Mouse (Mus musculus) kidney, postnatal 0 days (tissue): ENCODE measurements around the gene Akr1c6. TPM values are rescaled to one million over a fixed set of nuclear protein-coding genes. Genes with fewer than 3 reads are reported as not detected.

Experiments used
- ATAC-seq: fragments of 200-750 bp; cut with Nextera tagmentation; replicated peaks from 2 replicates; pipeline ENCODE4 v1.8.0; 2017; ENCODE audit warnings: low read depth, moderate number of reproducible peaks, moderate TSS enrichment, moderate library complexity; ENCODE audit not compliant: low FRiP score
- DNase-seq: peaks from one replicate; pipeline ENCODE4 v3.0.0-alpha.2; 2016; ENCODE audit warnings: low spot score
- H3K27ac ChIP-seq: fragments of 300-500 bp; sonication (generic); 2 replicates; pipeline ENCODE4 v1.5.1; 2014; ENCODE audit warnings: mild to moderate bottlenecking
- H3K27me3 ChIP-seq: fragments of 300-500 bp; sonication (generic); 2 replicates; pipeline ENCODE4 v1.6.1; 2014; ENCODE audit warnings: low read length, mixed read lengths; ENCODE audit not compliant: insufficient read depth
- H3K36me3 ChIP-seq: fragments of 300-500 bp; sonication (generic); 2 replicates; pipeline ENCODE4 v1.6.1; 2014; ENCODE audit warnings: low read length, mixed read lengths; ENCODE audit not compliant: insufficient read depth
- H3K4me1 ChIP-seq: fragments of 300-500 bp; sonication (generic); replicated peaks from 2 replicates; pipeline ENCODE4 v1.6.1; 2014; ENCODE audit warnings: antibody characterized with exemption, low read length, mixed read lengths; ENCODE audit not compliant: insufficient read depth
- H3K4me2 ChIP-seq: fragments of 300-500 bp; sonication (generic); 2 replicates; pipeline ENCODE4 v1.6.1; 2014; ENCODE audit warnings: mild to moderate bottlenecking, low read length, moderate library complexity, mixed read lengths
- H3K4me3 ChIP-seq: fragments of 300-500 bp; sonication (generic); replicated peaks from 2 replicates; pipeline ENCODE4 v1.5.1; 2014; ENCODE audit warnings: low read depth, low read length
- H3K9ac ChIP-seq: fragments of 300-500 bp; sonication (generic); 2 replicates; pipeline ENCODE4 v1.6.1; 2014; ENCODE audit warnings: low read depth, low read length
- H3K9me3 ChIP-seq: fragments of 300-500 bp; sonication (generic); replicated peaks from 2 replicates; pipeline ENCODE4 v1.6.1; 2016; ENCODE audit warnings: low read length, inconsistent platforms, mixed read lengths
- CTCF ChIP-seq: IDR thresholded peaks from 2 replicates; pipeline ENCODE4 v1.5.1; 2016; ENCODE audit warnings: antibody characterized with exemption, low read depth, mild to moderate bottlenecking, moderate library complexity
- WGBS: fragments of 180-500 bp; shearing (Covaris S2); extraction: QIAGEN DNeasy Blood & Tissue Kit; methylation state at CpG from one replicate; pipeline ENCODE4 v1.1.7; 2014; 5-methylcytosine and 5-hydroxymethylcytosine counted together
- polyA plus RNA-seq: library from polyadenylated mRNA; unstranded; fragments of >200 nt; fragmentation: Nextera tagmentation; extraction: Ambion mirVana; gene quantifications from 2 replicates; pipeline ENCODE4 v1.2.1, GENCODE M21; 2015

The Akr1c6 gene
- polyA plus RNA-seq, 1 experiment from 2014 or later = not detected

DNA sequence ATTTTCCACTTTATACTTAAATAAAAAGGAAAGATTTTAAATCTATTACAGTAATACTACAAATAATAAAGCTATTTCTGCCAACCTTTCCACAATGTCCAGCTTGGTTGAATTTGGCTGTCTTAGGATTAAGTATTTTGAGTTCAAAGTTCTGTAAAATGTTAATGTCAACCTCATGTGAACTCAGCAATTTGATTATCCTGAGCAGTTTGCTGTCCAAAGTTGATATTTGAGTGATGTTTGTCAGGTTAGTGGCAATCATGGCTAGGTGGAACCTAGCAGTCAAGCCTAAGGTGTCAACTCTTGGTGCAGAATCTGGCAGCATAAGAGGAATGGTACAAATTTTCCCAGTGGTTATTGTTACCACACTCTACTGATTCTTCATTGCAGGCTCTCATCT lies 29.4 kb upstream of the Akr1c6 start:
- no peak overlapping the region for H3K27ac ChIP-seq
- no peaks in the 10 kb centered on the region for H3K27me3 ChIP-seq
- TF ChIP-seq CTCF = no peak
- ATAC-seq = no peak
- H3K9me3 ChIP-seq = no peaks in the 10 kb centered on the region
- H3K4me1 ChIP-seq = no peaks in the 10 kb centered on the region
- no peaks in the 10 kb centered on the region for H3K36me3 ChIP-seq
- no peak overlapping the region for H3K4me3 ChIP-seq
- no peak overlapping the region for H3K9ac ChIP-seq
- H3K4me2 ChIP-seq = no peak overlapping the region
- no peak for DNase-seq

DNA sequence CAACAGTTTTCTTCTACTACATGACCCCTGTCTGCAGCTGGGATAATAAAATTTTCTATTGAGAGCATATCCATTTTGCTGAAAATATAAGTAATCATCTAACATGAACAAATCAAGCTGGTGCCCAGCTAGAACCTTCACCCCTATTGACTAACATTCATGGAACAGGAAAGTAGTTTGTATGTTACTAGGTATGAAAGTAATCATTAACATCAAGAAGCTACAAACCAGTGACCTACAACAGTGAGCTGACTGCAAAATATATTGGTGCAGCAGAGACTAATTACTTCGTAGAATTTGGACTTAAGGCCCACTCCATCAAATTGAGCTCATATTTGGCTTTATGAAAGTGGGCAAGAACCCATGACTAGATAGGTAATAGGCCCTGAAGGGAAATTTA lies 27.3 kb upstream of the Akr1c6 start:
- Histone ChIP-seq H3K27ac (no peak overlapping the region), H3K36me3 (no peaks in the 10 kb centered on the region), H3K9ac (no peak overlapping the region), H3K4me3 (no peak overlapping the region), H3K4me2 (no peak overlapping the region), H3K27me3 (no peaks in the 10 kb centered on the region), H3K4me1 (no peaks in the 10 kb centered on the region), H3K9me3 (no peaks in the 10 kb centered on the region)
- TF ChIP-seq CTCF = no peak
- WGBS = 64% methylated on average over 1 of the region's 1 CpGs
- no peak for ATAC-seq
- DNase-seq = no peak

DNA sequence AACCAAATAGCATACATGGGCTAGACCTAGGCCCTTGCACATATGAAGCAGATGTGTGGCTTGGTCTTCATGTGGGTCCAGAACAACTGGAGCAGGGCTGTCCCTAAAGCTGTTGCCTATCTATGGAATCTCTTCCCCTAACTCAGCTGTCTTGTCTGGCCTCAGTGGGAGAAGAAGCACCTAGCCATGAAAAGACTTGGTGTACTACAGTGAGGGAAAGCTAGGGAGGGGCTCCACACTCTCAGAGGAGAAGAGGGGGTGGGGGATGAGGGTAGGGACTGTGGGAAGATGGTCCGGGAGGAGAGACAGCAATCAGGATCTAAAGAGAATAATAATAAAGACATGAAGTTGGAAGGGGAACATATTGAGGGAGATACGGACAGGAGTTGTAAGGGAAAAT lies 5.5 kb upstream of the Akr1c6 start:
- no peaks in the 10 kb centered on the region for H3K9me3 ChIP-seq
- no peak for ATAC-seq
- H3K9ac ChIP-seq = no peak overlapping the region
- 94% methylated on average over 2 of the region's 2 CpGs for WGBS
- no peak for TF ChIP-seq CTCF
- no peaks in the 10 kb centered on the region for H3K27me3 ChIP-seq
- H3K4me2 ChIP-seq = no peak overlapping the region
- H3K4me3 ChIP-seq = no peak overlapping the region
- H3K27ac ChIP-seq = no peak overlapping the region
- no peaks in the 10 kb centered on the region for H3K4me1 ChIP-seq
- DNase-seq = no peak
- no peaks in the 10 kb centered on the region for H3K36me3 ChIP-seq

DNA sequence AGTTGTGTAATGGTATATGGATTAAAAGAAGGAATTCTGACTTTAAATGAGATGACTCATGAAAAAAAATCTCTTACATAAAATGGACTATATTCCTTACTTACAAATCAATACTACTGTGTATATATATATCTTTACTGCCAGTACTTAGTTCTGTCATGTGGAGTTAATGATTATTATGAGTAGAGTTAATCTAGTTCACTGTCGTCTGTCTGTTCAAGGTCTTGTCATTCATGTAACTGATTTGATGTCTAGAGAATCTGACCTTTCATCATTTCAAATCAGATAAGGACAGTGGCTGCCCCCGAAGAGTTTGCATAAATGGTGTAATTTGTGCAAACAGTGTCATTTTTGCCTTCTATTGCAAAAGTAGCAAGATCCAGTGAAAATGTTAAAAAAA lies 5.1 kb upstream of the Akr1c6 start:
- no peak for TF ChIP-seq CTCF
- Histone ChIP-seq H3K9me3 (no peaks in the 10 kb centered on the region), H3K4me2 (no peak overlapping the region), H3K4me3 (no peak overlapping the region), H3K27me3 (no peaks in the 10 kb centered on the region), H3K9ac (no peak overlapping the region), H3K4me1 (no peaks in the 10 kb centered on the region), H3K27ac (no peak overlapping the region), H3K36me3 (no peaks in the 10 kb centered on the region)
- DNase-seq (no peak), ATAC-seq (no peak)
- WGBS = 69% methylated on average over 2 of the region's 2 CpGs

DNA sequence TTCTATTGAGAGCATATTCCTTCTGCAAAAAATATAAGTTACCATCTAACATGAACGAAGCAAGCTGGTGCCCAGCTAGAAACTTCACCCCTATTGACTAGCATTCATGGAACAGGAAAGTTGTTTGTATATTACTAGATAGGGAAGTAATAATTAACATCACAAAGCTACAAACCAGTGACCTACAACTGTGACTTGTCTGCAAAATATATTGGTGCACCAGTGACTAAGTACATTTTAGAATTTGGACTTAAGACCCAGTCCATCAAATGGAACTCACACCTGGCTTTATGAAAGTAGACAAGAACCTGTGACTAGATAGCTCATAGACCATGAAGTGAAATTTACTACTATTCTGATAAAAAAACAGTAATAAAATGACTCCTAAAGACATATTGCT lies 3.0 kb upstream of the Akr1c6 start:
- Histone ChIP-seq H3K4me1 (no peaks in the 10 kb centered on the region), H3K9ac (no peak overlapping the region), H3K36me3 (no peaks in the 10 kb centered on the region), H3K9me3 (no peaks in the 10 kb centered on the region), H3K27ac (no peak overlapping the region), H3K27me3 (no peaks in the 10 kb centered on the region), H3K4me2 (no peak overlapping the region), H3K4me3 (no peak overlapping the region)
- ATAC-seq (no peak), DNase-seq (no peak)
- WGBS = 80% methylated on average over 1 of the region's 1 CpGs
- TF ChIP-seq CTCF = no peak

DNA sequence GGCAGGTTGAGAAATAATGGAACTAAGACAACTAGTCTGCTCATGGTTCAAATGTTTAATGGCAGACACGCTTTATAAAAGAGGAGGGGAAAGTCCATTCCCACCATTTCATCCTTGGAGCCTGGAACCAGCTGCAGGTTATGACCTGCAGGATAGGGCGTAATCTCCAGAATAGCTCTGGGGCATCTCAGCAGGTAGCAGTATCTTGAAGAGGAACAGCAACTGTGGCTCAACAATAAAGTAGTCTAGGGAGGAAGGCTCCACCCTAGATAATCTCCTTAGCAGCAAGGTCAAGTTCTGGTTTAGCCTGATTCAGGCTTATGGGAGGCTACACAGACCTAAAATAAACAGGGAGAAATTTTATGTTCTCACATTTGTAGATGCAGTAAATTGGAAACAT lies 31.5 kb downstream of the Akr1c6 start:
- Histone ChIP-seq H3K4me1 (no peaks in the 10 kb centered on the region), H3K9ac (no peak overlapping the region)
- no peak for TF ChIP-seq CTCF

DNA sequence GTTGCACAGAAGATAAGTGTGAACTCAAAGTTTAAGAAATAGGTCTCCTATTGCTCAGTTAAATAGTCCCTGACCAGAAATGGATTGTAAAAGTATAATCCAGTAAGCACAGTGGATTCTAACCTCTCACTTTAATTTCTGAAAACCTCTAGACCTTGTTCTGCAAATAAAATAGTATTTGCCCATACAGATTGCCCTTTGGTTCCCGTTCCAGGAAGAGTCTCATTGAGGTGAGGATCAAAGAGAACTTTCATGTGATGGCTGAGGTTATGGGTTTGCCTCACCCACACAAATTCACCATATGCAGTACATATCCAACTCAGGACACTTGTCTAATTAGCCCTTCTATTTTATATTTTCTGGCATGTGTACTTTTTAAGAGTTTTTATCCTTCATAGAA lies 33.8 kb downstream of the Akr1c6 start:
- WGBS = 76% methylated on average over 1 of the region's 1 CpGs
- Histone ChIP-seq H3K27ac (no peak overlapping the region), H3K4me1 (no peaks in the 10 kb centered on the region), H3K36me3 (no peaks in the 10 kb centered on the region), H3K9me3 (no peaks in the 10 kb centered on the region), H3K9ac (no peak overlapping the region), H3K27me3 (no peaks in the 10 kb centered on the region), H3K4me2 (no peak overlapping the region), H3K4me3 (no peak overlapping the region)
- TF ChIP-seq CTCF = no peak
- DNase-seq (no peak), ATAC-seq (no peak)

More for the DNA sequence above, 31.5 kb downstream of the Akr1c6 start:
- Histone ChIP-seq H3K4me2 (no peak overlapping the region), H3K36me3 (no peaks in the 10 kb centered on the region), H3K27me3 (no peaks in the 10 kb centered on the region), H3K9me3 (no peaks in the 10 kb centered on the region), H3K4me3 (no peak overlapping the region), H3K27ac (no peak overlapping the region)
- WGBS = 89% methylated on average over 2 of the region's 2 CpGs
- DNase-seq (no peak), ATAC-seq (no peak)

Other genes with a start within 250 kb of the Akr1c6 start
- 10.1 and 11.6 TPM in 2 replicates for gene Akr1c13, start 243.2 kb upstream of the Akr1c6 start, polyA plus RNA-seq
- gene Akr1c19, start 205.6 kb upstream of the Akr1c6 start, polyA plus RNA-seq = 73.0 and 76.7 TPM in 2 replicates
- 6.2 and 6.8 TPM in 2 replicates for gene Akr1c12, start 154.9 kb upstream of the Akr1c6 start, polyA plus RNA-seq
- 0.09 TPM in 1 of 2 replicates, not detected in the other for gene Akr1c20, start 89.0 kb downstream of the Akr1c6 start, polyA plus RNA-seq
- 15.9 and 17.1 TPM in 2 replicates for gene Akr1c21, start 139.8 kb downstream of the Akr1c6 start, polyA plus RNA-seq
- gene Akr1e1, start 174.9 kb downstream of the Akr1c6 start, polyA plus RNA-seq = 45.8 and 47.7 TPM in 2 replicates